Mouse (Mus musculus) bone marrow, adult 2 months (tissue): ENCODE measurements around the gene Vac14. TPM values are rescaled to one million over a fixed set of nuclear protein-coding genes. Genes with fewer than 3 reads are reported as not detected.

Experiments
- H3K27ac ChIP-seq: fragments of 200-500 bp; 2 replicates; pipeline ENCODE4 v1.5.1; 2012; ENCODE audit warnings: low read depth, mild to moderate bottlenecking, control low read depth, inconsistent platforms, low read length; ENCODE audit not compliant: control insufficient read depth, poor library complexity, insufficient read depth
- H3K4me1 ChIP-seq: fragments of 200-500 bp; 2 replicates; pipeline ENCODE4 v1.6.1; 2011; ENCODE audit warnings: low read length; ENCODE audit not compliant: control insufficient read depth, insufficient read depth
- H3K4me3 ChIP-seq: fragments of 200-500 bp; replicated peaks from 2 replicates; pipeline ENCODE3; 2011; ENCODE audit warnings: mild to moderate bottlenecking, low read depth, low read length, control low read depth; ENCODE audit not compliant: control insufficient read depth
- CTCF ChIP-seq: fragments of 200-500 bp; IDR thresholded peaks from 2 replicates; pipeline ENCODE4 v1.5.1; 2011; ENCODE audit warnings: low read length, control low read depth; ENCODE audit not compliant: control insufficient read depth, insufficient read depth
- POLR2A ChIP-seq: fragments of 200-500 bp; IDR thresholded peaks from 2 replicates; pipeline ENCODE4 v1.6.1; 2011; ENCODE audit warnings: low read depth, mild to moderate bottlenecking, control low read depth, low read length, borderline replicate concordance; ENCODE audit not compliant: control insufficient read depth
- WGBS: fragments of 180-500 bp; shearing (Covaris S2); methylation state at CpG from one replicate; pipeline ENCODE4 v1.1.7; 2018; 5-methylcytosine and 5-hydroxymethylcytosine counted together
- polyA plus RNA-seq: library from polyadenylated mRNA; stranded (reverse); fragments of >200 nt; gene quantifications from 2 replicates; pipeline ENCODE4 v1.2.4, GENCODE M21; 2011; ENCODE audit warnings: low replicate concordance; ENCODE audit not compliant: missing spikeins, insufficient read depth, insufficient read length

Gene Vac14
- polyA plus RNA-seq, 1 experiment = 19.2 TPM

GRCm38 (mm10) chr8:110725084-110725838, 106.9 kb downstream of the Vac14 start:
- no peaks in the 10 kb centered on the region for H3K4me1 ChIP-seq
- TF ChIP-seq POLR2A (no peak), CTCF (no peak)
- no peak overlapping the region for H3K4me3 ChIP-seq
- WGBS = 74% methylated on average over 7 of the region's 7 CpGs
- H3K27ac ChIP-seq = no peak overlapping the region

GRCm38 (mm10) chr8:110726893-110727292, 108.5 kb downstream of the Vac14 start:
- Histone ChIP-seq H3K4me1 (no peaks in the 10 kb centered on the region), H3K4me3 (no peak overlapping the region), H3K27ac (no peak overlapping the region)
- TF ChIP-seq CTCF = peak; percentile 19; the same call in 1 of the 2 replicates
- no peak for TF ChIP-seq POLR2A
- 31% methylated on average over 18 of the region's 18 CpGs for WGBS

GRCm38 (mm10) chr8:110731346-110731859, 113.0 kb downstream of the Vac14 start:
- no peak overlapping the region for H3K27ac ChIP-seq
- 89% methylated on average over 8 of the region's 8 CpGs for WGBS
- TF ChIP-seq CTCF (no peak), POLR2A (no peak)
- no peak overlapping the region for H3K4me3 ChIP-seq
- H3K4me1 ChIP-seq = no peaks in the 10 kb centered on the region

GRCm38 (mm10) chr8:110733036-110733435, 114.7 kb downstream of the Vac14 start:
- no peaks in the 10 kb centered on the region for H3K4me1 ChIP-seq
- no peak for TF ChIP-seq CTCF
- no peak for TF ChIP-seq POLR2A
- whole genome bisulfite sequencing = 80% methylated on average over 8 of the region's 8 CpGs

GRCm38 (mm10) chr8:110738591-110739195, 120.3 kb downstream of the Vac14 start:
- 92% methylated on average over 35 of the region's 35 CpGs for WGBS
- no peaks in the 10 kb centered on the region for H3K4me1 ChIP-seq
- no peak overlapping the region for H3K27ac ChIP-seq
- no peak overlapping the region for H3K4me3 ChIP-seq
- TF ChIP-seq POLR2A (no peak), CTCF (no peak)

More at GRCm38 (mm10) chr8:110733036-110733435, 114.7 kb downstream of the Vac14 start:
- Histone ChIP-seq H3K27ac (no peak overlapping the region), H3K4me3 (no peak overlapping the region)

GRCm38 (mm10) chr8:110740629-110741175, 122.3 kb downstream of the Vac14 start:
- H3K4me1 ChIP-seq = peaks cover 1% of the 10 kb centered on the region; the same call in 1 of the 2 replicates
- H3K27ac ChIP-seq = no peak overlapping the region
- no peak overlapping the region for H3K4me3 ChIP-seq
- TF ChIP-seq POLR2A (no peak), CTCF (no peak)
- WGBS = 64% methylated on average over 5 of the region's 5 CpGs

GRCm38 (mm10) chr8:110741816-110742451, 123.5 kb downstream of the Vac14 start:
- TF ChIP-seq CTCF (no peak), POLR2A (no peak)
- peaks cover 1% of the 10 kb centered on the region; the same call in 1 of the 2 replicates for H3K4me1 ChIP-seq
- no peak overlapping the region for H3K27ac ChIP-seq
- H3K4me3 ChIP-seq = no peak overlapping the region
- 74% methylated on average over 15 of the region's 15 CpGs for WGBS

- Histone ChIP-seq H3K4me3 (no peak overlapping the region), H3K27ac (no peak overlapping the region), H3K4me1 (peaks cover 1% of the 10 kb centered on the region; the same call in 1 of the 2 replicates)
- WGBS = 86% methylated on average over 5 of the region's 5 CpGs
- TF ChIP-seq CTCF (no peak), POLR2A (no peak)
Observed at GRCm38 (mm10) chr8:110742452-110742818, 124.0 kb downstream of the Vac14 start.
